Mouse (Mus musculus) testis, adult 2 months (tissue): ENCODE results near the gene Vasp. TPM values are rescaled to one million over a fixed set of nuclear protein-coding genes. Genes with fewer than 3 reads are reported as not detected.
A peak's percentile ranks its signal among the peaks of the same experiment; 100 is the strongest.

Source experiments
- H3K27ac ChIP-seq: fragments of 200-500 bp; 2 replicates; pipeline ENCODE4 v1.5.1; 2012; ENCODE audit warnings: low read depth, low read length; ENCODE audit not compliant: control insufficient read depth, insufficient read depth
- H3K27me3 ChIP-seq: fragments of 200-500 bp; 2 replicates; pipeline ENCODE4 v1.6.1; 2012; ENCODE audit warnings: mild to moderate bottlenecking, low read length, moderate library complexity; ENCODE audit not compliant: control insufficient read depth, insufficient read depth
- H3K36me3 ChIP-seq: fragments of 200-500 bp; 2 replicates; pipeline ENCODE4 v1.6.1; 2012; ENCODE audit warnings: mild to moderate bottlenecking, low read length; ENCODE audit not compliant: control insufficient read depth, insufficient read depth
- H3K4me1 ChIP-seq: fragments of 200-500 bp; 2 replicates; pipeline ENCODE4 v1.6.1; 2012; ENCODE audit warnings: low read length; ENCODE audit not compliant: control insufficient read depth, insufficient read depth
- H3K4me3 ChIP-seq: fragments of 200-500 bp; 2 replicates; pipeline ENCODE4 v1.5.1; 2012; ENCODE audit warnings: low read depth, mild to moderate bottlenecking, low read length, moderate library complexity, mixed read lengths; ENCODE audit not compliant: control insufficient read depth
- CTCF ChIP-seq: fragments of 200-500 bp; IDR thresholded peaks from 2 replicates; pipeline ENCODE4 v1.5.1; 2012; ENCODE audit warnings: low read depth, mild to moderate bottlenecking, inconsistent platforms, low read length, moderate library complexity; ENCODE audit not compliant: control insufficient read depth, insufficient read depth, insufficient replicate concordance
- POLR2A ChIP-seq: fragments of 200-500 bp; IDR thresholded peaks from 2 replicates; pipeline ENCODE4 v1.6.1; 2012; ENCODE audit warnings: low read depth, mild to moderate bottlenecking, inconsistent platforms, low read length, moderate library complexity; ENCODE audit not compliant: control insufficient read depth
- polyA plus RNA-seq: library from polyadenylated mRNA; depleted of rRNA; stranded (reverse); fragments of >200 nt; gene quantifications from 2 replicates; pipeline ENCODE4 v1.2.3, GENCODE M21; 2012

Gene Vasp
- polyA plus RNA-seq, 1 experiment = 42.4 TPM

DNA sequence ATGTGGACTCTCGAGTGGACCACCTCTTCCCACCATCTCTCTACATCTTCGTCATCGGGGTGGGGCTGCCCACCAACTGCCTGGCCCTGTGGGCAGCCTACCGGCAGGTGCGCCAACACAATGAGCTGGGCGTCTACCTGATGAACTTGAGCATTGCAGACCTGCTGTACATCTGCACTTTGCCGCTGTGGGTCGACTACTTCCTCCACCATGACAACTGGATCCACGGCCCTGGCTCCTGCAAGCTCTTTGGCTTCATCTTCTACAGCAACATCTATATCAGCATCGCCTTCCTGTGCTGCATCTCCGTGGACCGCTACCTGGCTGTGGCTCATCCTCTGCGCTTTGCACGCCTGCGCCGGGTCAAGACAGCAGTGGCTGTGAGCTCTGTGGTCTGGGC lies 49.4 kb downstream of the Vasp start:
- Histone ChIP-seq H3K4me1 (peaks cover 21% of the 10 kb centered on the region), H3K36me3 (no peaks in the 10 kb centered on the region), H3K4me3 (no peak overlapping the region), H3K27me3 (no peaks in the 10 kb centered on the region), H3K27ac (no peak overlapping the region)
- TF ChIP-seq CTCF (0 out of 2 replicates have a peak, but pooled peaks have one; percentile 6), POLR2A (no peak)

DNA sequence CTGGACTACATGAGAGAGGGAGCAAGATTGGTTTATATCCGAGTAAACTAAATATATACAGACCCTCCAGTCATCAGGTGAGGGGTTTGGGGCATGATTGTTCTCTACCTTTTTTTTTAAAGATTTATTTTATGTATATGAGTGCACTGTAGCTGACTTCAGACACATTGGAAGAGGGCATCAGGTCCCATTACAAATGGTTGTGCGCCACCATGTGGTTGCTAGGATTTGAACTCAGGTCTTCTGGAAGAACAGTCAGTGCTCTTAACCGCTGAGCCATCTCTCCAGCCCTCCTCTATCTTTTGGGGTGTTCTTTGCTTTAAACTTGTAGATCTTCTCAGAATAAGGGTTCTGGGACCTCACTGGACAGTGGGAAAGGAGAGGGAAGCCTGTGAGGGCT lies 51.6 kb downstream of the Vasp start:
- Histone ChIP-seq H3K4me1 (peaks cover 19% of the 10 kb centered on the region), H3K27me3 (no peaks in the 10 kb centered on the region), H3K27ac (no peak overlapping the region), H3K4me3 (no peak overlapping the region), H3K36me3 (no peaks in the 10 kb centered on the region)
- TF ChIP-seq POLR2A (no peak), CTCF (no peak)

- H3K4me1 ChIP-seq = peaks cover 15% of the 10 kb centered on the region
- no peak for TF ChIP-seq POLR2A
- no peak for TF ChIP-seq CTCF
- H3K36me3 ChIP-seq = no peaks in the 10 kb centered on the region
- no peaks in the 10 kb centered on the region for H3K27me3 ChIP-seq
- no peak overlapping the region for H3K4me3 ChIP-seq
- H3K27ac ChIP-seq = no peak overlapping the region
Observed at GRCm38 (mm10) chr7:19217944-19218343, 53.7 kb downstream of the Vasp start.

DNA sequence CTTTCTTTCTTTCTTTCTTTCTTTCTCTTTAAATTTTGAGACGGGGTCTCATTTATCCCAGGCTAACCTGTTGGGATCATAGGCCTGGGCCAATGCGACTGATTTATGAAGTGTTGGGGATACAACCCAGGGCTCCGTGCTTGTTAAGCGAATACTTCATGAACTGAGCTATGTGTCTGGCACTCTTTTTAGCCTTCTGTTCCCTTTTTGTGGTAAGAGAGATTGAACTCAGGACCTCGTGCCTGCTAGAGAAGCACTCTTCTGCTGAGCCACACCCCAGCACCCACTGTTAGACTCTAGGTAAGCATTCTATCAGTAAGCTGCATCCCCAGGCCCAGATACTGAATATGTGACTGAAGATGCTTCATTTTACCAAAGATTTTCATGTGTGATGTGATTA lies 54.1 kb downstream of the Vasp start:
- no peaks in the 10 kb centered on the region for H3K27me3 ChIP-seq
- no peak overlapping the region for H3K4me3 ChIP-seq
- H3K4me1 ChIP-seq = peaks cover 17% of the 10 kb centered on the region
- no peak for TF ChIP-seq POLR2A
- no peaks in the 10 kb centered on the region for H3K36me3 ChIP-seq
- H3K27ac ChIP-seq = no peak overlapping the region

DNA sequence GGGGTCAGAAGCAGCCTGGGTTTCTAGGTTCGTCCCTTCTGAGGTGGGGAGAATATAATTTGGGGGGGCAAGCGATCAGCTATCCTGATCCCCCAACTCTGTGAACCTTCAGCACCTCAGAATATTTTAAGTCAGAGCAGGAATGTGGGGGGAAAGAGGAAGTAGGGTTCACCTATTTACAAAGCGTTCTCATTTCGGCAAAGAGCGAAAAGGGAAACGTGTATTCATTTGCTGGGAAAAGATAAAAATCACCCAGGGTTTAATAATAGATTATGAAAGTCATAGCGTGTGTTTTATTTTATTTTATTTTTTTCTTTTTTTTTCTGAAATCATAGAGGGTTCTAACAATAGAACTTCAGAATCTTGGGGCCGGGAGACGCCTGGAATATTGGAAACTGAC lies 56.7 kb downstream of the Vasp start:
- Histone ChIP-seq H3K27ac (no peak overlapping the region), H3K4me1 (peaks cover 12% of the 10 kb centered on the region), H3K27me3 (no peaks in the 10 kb centered on the region), H3K36me3 (no peaks in the 10 kb centered on the region), H3K4me3 (no peak overlapping the region)
- no peak for TF ChIP-seq POLR2A

DNA sequence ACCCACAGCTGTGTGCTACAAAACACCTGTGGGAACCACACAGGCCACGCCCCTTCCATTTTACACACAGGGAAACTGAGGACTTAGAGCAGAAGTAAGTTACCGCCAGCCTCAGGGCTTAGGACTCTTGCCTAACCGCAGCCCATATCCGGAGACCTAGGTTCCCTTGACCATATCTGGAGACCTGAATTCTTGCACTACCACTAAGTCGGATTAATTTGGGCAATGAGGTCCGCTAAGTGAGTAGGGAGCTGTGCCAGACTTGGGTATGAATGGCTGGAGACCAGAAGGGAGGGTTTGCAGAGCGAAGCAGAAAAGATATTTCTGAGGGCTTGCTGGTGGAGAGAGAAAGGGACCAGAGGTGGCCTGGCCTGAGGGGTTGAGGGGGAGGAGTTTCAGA lies 57.2 kb downstream of the Vasp start:
- H3K36me3 ChIP-seq = no peaks in the 10 kb centered on the region
- H3K27me3 ChIP-seq = no peaks in the 10 kb centered on the region
- H3K4me3 ChIP-seq = no peak overlapping the region
- no peak overlapping the region for H3K27ac ChIP-seq
- TF ChIP-seq CTCF (no peak), POLR2A (no peak)
- peaks cover 12% of the 10 kb centered on the region for H3K4me1 ChIP-seq

- no peak overlapping the region for H3K27ac ChIP-seq
- H3K4me1 ChIP-seq = peaks cover 12% of the 10 kb centered on the region
- H3K27me3 ChIP-seq = no peaks in the 10 kb centered on the region
- TF ChIP-seq CTCF = no peak
- TF ChIP-seq POLR2A = no peak
- no peaks in the 10 kb centered on the region for H3K36me3 ChIP-seq
- no peak overlapping the region for H3K4me3 ChIP-seq
Observed at GRCm38 (mm10) chr7:19213385-19213784, 58.2 kb downstream of the Vasp start.
